Mouse (Mus musculus): ENCODE measurements around the gene Sh2d2a.
"Not testable (repeated sequence)": the region's sequence is repeated elsewhere in the genome, so short reads cannot be mapped to it uniquely, and the experiment has no call there.

Sh2d2a gene

DNA sequence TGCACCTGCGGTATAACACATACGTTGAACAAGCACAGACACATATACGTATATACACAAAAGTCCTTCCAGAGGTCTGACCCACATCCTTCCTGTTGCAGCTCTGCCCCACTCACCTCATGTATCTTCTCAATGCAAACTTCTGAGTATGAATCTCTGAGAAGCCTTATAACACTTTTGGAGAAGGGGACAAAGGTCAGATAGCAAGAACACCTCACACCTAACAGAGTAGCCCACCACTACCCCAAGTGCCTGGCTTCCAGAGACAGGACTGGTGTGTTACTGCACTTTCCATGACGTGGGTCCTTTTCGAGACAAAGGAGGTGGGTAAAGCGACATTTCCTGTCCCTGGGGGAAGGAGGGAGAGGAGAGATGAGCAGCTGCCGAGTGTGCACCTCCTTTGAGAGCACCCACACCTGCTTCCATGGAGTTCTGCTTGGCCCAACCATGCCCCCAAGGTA, at the start of gene Sh2d2a:
Gene Sh2d2a, plus strand, starts transcription at position 106 of the 461 bp plus-strand sequence.
- DNase-seq (ENCODE audit: low spot score in 2 of 2), result peak; percentile 79 to 82

DNA sequence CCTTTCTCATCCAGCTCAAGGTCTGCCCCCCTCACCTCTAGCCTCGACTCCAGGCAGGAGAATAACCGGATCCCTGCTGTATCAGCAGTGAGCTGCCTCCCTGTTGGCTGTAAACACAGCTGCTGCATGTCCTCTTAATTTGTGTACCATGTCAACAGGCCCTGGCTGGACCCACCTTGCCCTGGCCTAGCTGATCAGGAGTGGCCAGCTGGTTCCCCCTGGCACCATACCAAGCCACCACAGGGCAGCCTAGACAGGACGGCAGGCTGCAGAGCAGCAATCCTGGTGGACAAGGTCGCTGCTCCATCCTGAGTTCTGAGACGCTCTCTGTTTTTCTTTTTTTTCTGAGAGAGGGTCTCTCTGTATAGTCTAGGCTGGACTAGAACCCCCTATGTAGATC, 44.9 kb upstream of the Sh2d2a start:
- no peak for DNase-seq (ENCODE audit: low spot score in 2 of 2)

DNA sequence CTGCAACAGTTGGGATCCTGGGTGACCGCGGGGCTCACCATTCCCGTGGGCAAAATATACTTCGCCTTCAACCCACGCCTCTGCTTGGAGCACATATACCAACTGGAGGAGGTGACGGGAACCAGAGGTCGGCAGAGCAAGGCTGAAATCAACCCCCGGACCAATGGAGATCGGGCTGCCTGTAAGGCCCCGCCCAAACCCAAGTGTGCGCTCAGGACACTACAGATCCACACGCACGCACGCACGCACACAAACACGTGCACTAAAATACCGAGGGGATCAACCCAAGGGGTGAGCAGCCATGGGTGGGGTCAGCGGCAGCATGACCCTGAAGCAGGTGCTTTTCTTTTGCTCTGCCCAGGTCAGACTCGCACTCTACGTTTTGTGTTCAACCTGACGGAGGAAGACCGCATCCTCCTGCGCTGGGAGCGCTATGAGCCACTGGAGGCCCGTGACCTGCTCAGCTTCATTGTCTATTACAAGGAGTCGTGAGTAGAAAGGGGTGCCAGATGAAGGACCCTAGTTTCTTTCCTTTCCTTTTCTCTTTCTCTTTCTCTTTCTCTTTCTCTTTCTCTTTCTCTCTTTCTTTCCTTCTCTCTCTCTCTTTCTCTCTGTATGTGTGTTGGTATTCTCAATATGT, 42.4 kb upstream of the Sh2d2a start:
- no peak for DNase-seq (ENCODE audit: low spot score in 2 of 2)

DNA sequence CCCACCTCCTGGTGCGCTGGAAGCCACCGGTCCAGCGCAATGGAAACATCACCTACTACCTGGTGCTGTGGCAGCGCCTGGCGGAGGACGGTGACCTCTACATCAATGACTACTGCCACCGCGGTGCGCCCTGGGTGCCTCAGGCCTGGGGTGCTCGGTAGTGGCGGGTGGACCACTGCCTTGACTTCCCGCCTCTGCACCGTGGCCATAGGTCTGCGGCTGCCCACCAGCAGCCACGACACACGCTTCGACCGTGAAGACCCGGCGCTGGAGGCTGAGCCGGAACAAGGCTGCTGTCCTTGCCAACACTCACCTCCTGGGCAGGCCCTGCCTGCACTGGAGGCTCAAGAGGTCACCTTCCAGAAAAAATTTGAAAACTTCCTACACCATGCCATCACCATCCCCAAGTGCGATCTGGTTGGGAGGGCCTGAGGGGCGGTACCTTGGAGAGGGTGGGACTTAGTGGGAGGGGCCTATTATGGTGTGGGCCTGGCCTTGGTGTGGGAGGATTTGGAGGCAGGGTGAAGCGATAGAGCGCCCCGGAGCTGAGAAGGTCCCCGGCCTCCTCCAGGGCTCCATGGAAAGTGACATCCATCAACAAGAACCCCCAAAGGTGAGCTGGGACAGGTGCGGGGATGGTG, 37.1 kb upstream of the Sh2d2a start:
- DNase-seq (ENCODE audit: low spot score in 2 of 2), result no peak

DNA sequence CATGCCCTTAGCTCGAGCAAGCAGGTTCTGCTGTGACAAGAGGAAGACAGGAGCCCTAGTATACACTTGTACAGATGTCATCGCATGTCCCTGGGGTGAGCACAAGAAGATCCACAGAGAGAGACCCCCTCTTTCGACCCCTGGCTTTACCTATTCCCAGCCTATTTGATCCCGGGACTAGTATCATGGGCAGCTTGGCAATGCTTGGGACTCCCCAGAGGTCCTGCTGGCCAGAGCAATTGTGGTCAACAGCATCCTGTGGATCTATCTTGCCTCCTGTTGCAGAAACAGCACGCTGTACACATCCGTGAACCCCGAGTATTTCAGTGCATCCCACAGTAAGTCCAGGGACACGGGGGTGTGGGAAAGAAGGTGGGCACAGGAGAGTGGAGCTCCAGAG, 35.3 kb upstream of the Sh2d2a start:
- no peak for DNase-seq (ENCODE audit: low spot score in 2 of 2)

DNA sequence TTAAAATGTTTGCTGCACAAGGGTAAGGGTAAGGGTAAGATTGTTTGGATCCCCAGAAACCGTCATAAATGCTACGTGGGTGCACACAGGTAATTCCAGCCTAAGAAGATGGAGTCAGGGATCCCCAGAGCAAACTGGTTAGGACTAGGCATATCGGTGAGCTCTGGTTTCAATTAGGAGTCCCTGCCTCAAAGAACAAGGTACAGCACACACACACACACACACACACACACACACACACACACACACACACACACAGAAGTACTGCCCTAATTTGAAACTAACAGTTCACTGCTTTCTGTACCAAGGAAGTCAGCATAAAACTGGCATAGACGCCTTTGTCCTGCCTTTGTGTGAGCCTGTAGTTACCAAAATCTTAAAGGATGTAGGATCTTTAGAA, 34.1 kb upstream of the Sh2d2a start:
- DNase-seq (ENCODE audit: low spot score in 2 of 2), result no peak

DNA sequence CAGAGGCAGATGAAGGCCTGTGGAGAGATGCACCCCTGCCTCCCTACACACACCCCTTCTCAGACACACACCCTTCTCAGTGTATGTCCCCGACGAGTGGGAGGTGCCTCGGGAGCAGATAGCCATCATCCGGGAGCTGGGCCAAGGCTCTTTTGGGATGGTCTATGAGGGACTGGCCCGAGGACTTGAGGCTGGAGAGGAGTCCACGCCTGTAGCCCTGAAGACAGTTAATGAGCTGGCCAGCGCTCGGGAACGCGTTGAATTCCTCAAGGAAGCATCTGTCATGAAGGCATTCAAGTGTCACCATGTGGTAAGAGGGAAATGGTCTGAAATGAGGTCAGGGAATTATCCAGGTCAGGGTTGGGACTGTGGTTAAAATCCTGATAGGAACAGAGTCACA, 33.7 kb upstream of the Sh2d2a start:
- no peak for DNase-seq (ENCODE audit: low spot score in 2 of 2)

DNA sequence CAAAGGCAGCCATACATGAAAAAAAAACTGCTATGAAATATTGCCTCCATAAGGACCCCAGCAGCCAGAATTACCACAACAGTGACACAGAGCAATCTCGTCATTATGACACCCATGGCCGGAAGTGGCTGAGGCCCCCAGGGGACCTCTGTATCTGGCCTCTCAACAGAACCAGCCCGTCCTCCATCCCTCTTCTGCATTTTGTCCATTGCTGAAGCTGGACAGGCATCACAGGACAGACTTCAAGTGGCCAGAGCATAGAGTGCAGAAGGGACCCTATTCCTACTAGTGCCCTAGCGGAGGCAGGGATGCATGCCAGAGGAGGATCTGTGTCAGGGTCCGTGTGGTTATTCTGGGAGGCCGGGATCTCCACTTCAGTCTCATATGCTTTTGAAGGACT, 30.4 kb upstream of the Sh2d2a start:
- no peak for DNase-seq (ENCODE audit: low spot score in 2 of 2)

DNA sequence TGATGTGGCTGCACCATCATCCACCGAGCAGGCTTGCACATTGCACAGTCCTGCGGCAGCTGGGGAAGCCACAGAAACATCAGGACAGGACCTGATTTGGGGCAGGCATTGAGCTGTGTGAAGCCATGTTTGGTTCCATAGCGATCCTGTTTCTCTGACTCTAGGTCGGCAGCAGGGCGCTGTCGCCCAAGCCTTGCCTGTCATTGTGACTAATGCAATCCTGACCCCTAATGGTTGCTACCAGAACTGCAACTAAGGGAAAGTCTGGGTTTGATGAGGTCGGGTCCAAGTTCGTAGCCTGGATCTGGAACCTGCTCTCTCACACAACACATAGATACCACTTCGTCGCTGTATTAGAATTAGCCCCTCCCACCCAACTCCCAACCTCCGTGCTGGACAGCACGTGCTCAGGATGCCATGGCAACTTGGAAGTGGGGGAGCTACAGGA, 29.9 kb upstream of the Sh2d2a start:
- peak; percentile 43 to 77 for DNase-seq (ENCODE audit: low spot score in 2 of 2)

DNA sequence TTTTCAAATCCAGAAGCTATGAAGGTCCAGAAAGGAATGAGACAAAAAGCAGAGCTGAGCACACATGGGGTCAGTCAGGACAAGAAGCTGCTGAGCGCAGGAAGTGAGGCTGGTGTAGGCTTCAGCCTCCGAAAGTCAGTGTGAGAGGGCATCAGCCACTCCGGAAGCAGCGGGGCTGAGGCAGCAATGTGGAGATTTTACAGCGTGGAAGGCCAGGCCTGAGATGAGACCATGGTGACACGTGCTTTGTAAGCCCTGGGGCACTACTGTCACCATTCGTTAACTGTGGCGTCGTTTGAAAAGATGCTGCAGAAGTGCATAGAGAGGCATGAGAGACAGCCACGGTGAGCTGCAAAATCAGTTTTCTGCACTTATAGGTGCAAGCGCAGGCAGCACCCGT, 28.3 kb upstream of the Sh2d2a start:
- DNase-seq (ENCODE audit: low spot score in 2 of 2), result no peak

DNA sequence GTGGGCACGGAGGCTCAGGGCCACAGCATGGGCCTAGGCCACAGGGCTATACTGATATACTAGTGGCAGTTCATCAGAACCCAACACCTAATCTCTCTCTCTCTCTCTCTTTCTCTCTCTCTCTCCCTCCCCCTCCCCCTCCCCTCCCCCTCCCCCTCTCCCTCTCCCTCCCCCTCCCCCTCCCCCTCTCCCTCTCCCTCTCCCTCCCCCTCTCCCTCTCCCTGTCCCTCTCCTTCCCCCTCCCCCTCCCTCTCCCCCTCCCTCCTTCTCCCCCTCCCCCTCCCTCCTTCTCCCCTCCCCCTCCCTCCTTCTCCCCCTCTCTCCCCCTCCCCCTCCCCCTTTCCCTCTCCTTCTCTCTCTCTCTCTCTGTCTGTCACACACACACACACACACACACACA, 22.3 kb upstream of the Sh2d2a start, which contains the start of gene Pear1:
Gene Pear1, minus strand, starts transcription at position 101 of the 400 bp plus-strand sequence.
- not testable (repeated sequence) for DNase-seq (ENCODE audit: low spot score in 2 of 2)

DNA sequence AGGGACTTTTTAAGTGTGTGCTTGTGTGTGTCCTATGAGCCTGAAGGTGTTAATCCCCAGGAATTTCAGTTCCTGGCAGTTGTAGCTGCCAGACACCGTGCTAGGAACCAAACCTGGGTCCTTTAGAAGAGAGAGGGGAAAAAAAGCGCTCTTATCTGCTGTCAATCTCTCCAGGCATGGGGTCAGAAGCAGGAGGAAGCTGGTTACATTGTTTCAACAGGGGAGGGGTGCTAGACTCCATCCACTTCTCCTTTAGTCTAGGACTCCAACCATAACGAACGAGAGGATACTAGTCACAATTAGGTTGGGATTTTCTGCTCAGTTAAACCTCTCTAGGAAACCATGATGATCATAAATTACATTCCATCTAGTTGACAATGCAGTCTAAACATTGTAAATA, 18.1 kb upstream of the Sh2d2a start:
- no peak for DNase-seq (ENCODE audit: low spot score in 2 of 2)

DNA sequence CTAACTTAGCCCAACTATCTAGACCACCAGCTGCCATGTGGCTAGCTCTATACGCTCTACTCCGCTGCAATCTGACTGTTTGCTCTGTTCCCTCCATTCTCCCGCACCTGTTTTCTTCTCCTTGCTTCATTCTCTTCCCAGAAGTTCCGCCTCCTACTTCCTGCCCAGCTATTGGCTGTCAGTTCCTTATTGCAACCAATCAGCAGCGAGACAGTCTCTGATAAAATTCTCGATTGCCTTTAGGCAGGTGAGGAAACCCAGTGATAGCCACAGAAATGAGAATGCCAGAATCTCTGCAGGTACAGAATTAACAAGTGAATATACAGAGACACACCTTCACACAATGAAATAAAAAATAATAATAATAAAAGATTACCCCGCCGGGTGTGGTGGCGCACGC, 17.5 kb upstream of the Sh2d2a start:
- DNase-seq (ENCODE audit: low spot score in 2 of 2), result no peak

DNA sequence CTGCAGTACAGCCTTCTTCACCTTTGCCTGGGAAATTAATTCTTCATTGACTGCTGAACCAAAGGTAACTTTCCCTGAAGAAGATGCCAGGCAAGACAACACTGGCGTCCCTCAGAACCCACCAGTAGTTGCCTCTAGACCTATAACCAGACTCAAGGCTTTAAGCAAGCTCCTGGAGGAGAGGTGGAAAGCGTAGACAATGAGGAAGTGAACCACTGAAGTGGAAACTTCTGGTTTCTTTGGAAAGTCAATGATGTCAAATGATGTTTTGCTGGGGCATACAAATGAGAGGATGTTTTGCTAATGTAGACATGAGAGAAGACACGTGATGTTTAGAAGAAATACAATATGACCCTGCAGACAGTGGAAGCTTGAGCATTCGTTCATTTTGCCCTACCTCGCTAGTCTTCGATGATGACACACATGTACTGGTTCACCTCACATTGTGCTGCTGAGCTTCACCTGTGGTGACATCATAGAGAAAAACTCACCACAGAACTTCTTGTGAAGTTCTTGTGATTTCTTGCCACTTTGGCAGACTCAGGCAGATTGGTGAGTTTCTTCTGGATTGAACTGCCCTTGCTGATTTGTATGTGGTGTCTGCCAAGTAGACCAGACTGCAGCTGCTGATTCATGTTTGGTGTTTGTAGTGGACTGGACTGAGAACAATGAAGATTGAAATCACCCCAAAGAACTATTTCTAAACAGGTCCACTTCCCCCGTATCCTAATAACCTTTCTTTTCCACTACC, 14.3 kb upstream of the Sh2d2a start:
- no peak for DNase-seq (ENCODE audit: low spot score in 2 of 2)

DNA sequence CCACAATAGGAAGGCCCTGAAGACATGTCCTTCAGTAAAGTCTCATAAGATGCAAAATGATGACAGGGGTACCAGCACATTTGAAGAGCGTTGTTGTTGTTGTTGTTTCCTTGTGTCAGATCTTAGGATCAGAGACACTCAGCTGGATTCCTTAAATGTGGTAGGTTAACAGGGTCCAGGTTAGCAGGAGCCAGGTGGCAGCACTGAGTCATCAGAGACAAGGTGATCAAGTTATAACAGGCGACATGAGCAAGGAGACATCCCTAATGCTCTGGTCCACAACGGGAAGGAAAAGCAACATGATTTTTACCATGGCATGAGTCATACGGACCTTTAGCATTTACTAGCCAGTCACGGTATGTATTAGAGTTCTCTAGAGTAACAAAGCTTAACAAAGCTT, 13.1 kb upstream of the Sh2d2a start:
- DNase-seq (ENCODE audit: low spot score in 2 of 2), result peak in 1 of 2 experiments; percentile 54

DNA sequence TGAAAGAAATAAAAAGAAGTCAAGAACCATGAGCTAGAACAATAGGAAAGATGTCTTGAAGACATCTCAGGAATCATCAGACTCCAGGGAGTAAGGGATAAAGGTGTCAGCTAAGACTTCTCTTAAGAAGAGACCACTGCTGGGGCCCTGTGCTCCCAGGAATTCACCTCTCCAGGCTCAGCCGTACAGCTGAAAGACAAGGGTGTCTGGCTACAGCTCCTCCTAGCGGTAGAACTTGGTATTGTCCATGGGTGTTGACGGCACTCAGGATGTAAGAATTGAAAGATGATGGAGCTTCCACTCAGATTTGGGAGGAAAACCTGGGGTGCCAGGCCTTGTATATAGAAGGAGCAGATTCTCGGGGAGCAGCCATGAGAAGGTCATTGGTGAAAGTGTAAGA, 7.9 kb upstream of the Sh2d2a start:
- peak; percentile 49 to 86 for DNase-seq (ENCODE audit: low spot score in 2 of 2)

DNA sequence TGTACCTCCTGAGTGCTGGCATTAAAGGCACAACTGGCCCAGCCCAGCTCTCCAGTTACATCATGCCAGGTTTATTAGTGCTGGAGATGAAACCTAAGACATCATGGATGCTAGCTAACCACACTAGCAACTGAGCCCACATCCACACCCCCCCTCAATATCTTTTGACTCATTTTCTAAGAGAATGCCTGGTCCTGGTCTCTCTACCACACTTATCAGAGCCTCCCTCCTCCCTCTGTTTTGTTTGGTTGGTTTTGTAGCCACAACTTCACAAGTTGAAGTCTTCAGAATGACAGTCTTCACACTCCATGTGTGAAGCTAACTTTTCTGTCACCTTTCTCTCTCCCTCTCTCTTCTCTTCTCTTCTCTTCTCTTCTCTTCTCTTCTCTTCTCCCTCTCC, 5.7 kb upstream of the Sh2d2a start:
- DNase-seq (ENCODE audit: low spot score in 2 of 2), result no peak

DNA sequence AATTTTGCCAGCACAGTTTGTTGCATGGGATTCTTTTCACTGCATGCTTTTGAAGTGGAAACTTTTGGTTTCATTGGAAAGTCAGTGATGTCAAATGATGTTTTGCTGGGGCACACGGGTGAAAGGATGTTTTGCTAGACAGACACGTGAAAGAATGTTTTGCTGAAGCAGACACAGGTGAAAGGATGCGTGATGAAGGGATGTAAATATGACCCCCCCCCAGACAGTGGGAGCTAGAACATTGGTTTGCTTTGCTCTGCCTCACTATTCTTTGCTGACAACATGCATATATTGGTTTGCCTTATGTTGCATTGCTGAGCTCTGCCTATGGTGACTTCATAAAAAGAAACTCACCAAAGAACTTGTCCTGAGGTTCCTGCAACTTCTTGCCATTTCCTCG, 1.6 kb upstream of the Sh2d2a start:
- no peak for DNase-seq (ENCODE audit: low spot score in 2 of 2)

DNA sequence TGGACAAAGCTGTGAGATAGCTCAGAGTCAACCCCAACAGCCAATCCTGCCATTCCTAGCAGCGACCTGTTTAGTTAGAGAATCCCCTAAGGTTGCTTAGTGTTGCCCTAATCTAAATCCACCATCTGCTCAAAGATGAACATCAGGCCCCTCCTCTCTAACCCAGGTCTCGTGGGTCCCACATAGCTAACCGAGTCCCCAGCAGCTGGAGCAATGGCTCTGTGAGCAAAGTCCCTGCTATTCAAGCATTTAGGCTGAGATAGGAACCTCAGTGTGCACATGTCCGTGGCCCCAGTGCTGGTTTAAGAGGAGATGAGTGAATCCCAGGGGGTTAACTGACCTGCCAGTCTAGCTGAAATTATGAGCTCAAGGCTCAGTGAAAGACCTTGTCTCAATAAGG, 369 bp upstream of the Sh2d2a start:
- DNase-seq (ENCODE audit: low spot score in 2 of 2), result peak; percentile 28 to 31

DNA sequence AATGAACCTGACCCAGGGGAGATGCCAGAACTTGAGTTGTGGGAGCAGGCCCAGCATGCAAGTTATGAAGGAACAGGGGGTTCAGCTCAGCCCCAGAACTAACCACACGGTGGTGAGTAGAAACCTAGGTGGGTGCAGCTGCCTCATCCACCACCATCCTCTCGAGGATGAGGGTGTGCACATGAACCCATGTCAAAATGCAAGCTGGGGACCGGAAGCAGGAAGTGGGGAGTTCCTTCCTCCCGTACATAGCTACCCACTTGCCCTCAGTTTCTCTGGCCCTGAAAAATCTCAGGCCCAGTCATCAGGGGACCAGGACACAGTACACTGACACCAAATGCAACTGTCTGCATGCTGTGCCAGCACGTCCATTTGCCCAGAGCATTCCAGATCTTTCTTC, 1.1 kb downstream of the Sh2d2a start:
- DNase-seq (ENCODE audit: low spot score in 2 of 2), result peak; percentile 77 to 80

DNA sequence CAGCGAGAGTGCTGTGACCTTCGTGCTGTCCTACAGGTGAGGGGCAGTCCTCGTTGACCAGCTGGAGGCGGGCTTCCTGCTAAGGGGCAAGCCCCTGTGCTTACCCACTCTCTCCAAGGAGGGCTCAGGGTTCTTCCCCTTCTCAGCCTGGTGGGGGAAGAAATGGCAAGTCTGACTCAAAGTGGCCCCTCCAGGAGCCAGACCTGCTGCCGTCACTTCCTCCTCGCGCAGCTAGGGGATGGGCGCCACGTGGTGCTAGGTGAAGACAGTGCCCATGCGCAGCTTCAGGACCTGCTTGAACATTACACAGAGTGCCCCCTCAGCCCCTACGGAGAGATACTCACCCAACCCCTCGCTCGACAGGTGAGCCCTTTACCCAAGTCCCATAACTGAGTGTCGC, 2.6 kb downstream of the Sh2d2a start:
- no peak for DNase-seq (ENCODE audit: low spot score in 2 of 2)

DNA sequence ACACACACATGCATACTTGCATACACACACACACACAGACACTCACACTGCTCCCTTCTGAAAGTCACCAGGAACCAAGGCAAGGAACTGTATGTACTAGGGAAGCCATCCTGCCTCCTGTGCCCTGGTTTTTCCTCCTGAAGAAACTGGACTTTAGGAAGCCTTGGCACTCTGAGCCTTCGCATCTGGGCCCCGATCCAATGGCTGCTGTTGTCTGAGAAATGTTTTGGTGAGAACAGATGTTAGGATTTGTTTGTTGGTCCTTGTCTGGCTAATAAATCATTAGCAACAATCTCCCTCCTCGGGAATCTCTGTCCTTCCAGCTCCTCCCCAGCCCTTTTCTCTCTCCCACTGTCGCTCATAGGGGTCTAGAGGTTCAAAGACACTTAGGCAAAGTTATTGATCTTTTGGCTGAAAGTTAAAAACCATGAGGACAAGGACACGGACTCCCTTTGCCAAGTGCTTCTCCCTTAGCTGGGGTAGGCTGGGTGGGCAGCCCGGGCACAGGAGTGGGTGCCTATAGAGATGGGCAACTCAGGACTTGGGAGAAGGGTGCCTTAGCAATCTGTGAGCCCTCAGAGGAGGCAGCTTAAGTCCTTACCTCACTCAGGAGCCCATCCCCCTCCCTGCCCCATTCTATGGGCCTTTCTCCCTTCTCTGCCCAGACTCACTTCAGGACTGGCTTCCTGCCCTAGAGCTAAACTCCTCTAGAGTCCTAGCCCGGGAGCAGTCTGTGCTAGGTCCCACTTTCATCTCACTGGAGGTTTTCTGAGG, 8.4 kb downstream of the Sh2d2a start:
- DNase-seq (ENCODE audit: low spot score in 2 of 2), result no peak
